Mouse (Mus musculus): Measurements from ENCODE around the gene Nxf1. TPM values are rescaled to one million over a fixed set of nuclear protein-coding genes. Genes with fewer than 3 reads are reported as not detected.

Gene Nxf1
- total and polyA plus RNA-seq, 3 experiments, result 122 to 296 (median 231) TPM

DNA sequence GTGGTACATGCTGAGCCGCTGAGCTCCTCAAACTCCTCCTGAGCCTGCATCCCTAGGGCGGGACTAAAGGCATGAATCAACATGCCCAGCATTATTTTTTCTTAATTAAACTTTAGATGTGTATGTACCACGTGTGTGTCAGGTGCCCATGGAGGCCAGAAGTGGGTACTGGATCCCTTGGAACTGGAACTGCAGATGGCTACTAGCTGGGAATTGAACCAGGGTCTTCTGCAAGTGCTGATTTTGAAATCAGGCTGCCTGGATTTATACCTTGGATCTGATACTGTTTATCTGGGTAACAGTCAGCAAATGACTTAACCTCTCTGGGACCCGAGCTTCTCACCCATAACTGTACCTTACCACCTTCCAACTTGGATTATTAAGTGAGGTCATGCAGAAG is 34.9 kb upstream of the Nxf1 start:
- H3K9ac ChIP-seq (ENCODE audit: control insufficient read depth, low read depth, low read length, poor library complexity, severe bottlenecking), result peak overlapping the region; percentile 89
- H3K9me3 ChIP-seq (replicated peaks; ENCODE audit: insufficient read depth, low read length), result no peaks in the 10 kb centered on the region
- peaks cover 15 to 22% of the 10 kb centered on the region in 2 experiments for H3K36me3 ChIP-seq (ENCODE audit: control insufficient read depth in 1 of 2, insufficient read depth in 2 of 2, low read length in 2 of 2)
- peaks cover 36% of the 10 kb centered on the region for H3K79me2 ChIP-seq (ENCODE audit: control insufficient read depth, insufficient read depth, low read length, poor library complexity)
- peak; percentile 54 for DNase-seq (ENCODE audit: low read depth, low spot score)
- peak overlapping the region; percentile 51 to 60 for H3K4me3 ChIP-seq (ENCODE audit: control insufficient read depth in 1 of 2, insufficient read depth in 1 of 2, low read depth in 2 of 2, low read length in 2 of 2)
- H3K27ac ChIP-seq (ENCODE audit: control insufficient read depth, low read depth, low read length), result peak overlapping the region; percentile 94
- peaks cover 0 to 9% of the 10 kb centered on the region in 2 experiments; a peak in 1 of 4 replicates for H3K4me1 ChIP-seq (ENCODE audit: control insufficient read depth in 1 of 2, insufficient read depth in 2 of 2, low read length in 2 of 2)
- TF ChIP-seq USF1 (IDR thresholded peaks at IDR 0.05; ENCODE audit: low read depth, low read length), result peak; percentile 37; the same call in 1 of the 2 replicates
- no peak for TF ChIP-seq MEF2A (IDR thresholded peaks at IDR 0.05; ENCODE audit: extremely low read depth, insufficient replicate concordance, low read depth, low read length, poor library complexity, severe bottlenecking)
- TF ChIP-seq MYC (IDR thresholded peaks at IDR 0.05; ENCODE audit: low read depth, low read length), result peak; percentile 16; the same call in 1 of the 2 replicates
- peak; percentile 84 for TF ChIP-seq RCOR1 (IDR thresholded peaks at IDR 0.05; ENCODE audit: low read depth, low read length)
- TF ChIP-seq MAX (IDR thresholded peaks at IDR 0.05; ENCODE audit: low read length), result 0 out of 2 replicates have a peak, but pooled peaks have one; percentile 27
- H3K27me3 ChIP-seq (ENCODE audit: control insufficient read depth in 1 of 2, insufficient read depth in 2 of 2, low read length in 2 of 2), result no peaks in the 10 kb centered on the region

GRCm38 (mm10) chr19:8722559-8722906 is 34.3 kb upstream of the Nxf1 start:
- DNase-seq (ENCODE audit: low read depth, low spot score), result no peak
- Histone ChIP-seq H3K36me3 (ENCODE audit: control insufficient read depth in 1 of 2, insufficient read depth in 2 of 2, low read length in 2 of 2) (peaks cover 12 to 22% of the 10 kb centered on the region in 2 experiments), H3K79me2 (ENCODE audit: control insufficient read depth, insufficient read depth, low read length, poor library complexity) (peaks cover 36% of the 10 kb centered on the region), H3K27me3 (ENCODE audit: control insufficient read depth in 1 of 2, insufficient read depth in 2 of 2, low read length in 2 of 2) (no peaks in the 10 kb centered on the region), H3K27ac (ENCODE audit: control insufficient read depth, low read depth, low read length) (peak overlapping the region; percentile 94), H3K4me1 (ENCODE audit: control insufficient read depth in 1 of 2, insufficient read depth in 2 of 2, low read length in 2 of 2) (peaks cover 0 to 7% of the 10 kb centered on the region in 2 experiments; a peak in 1 of 4 replicates), H3K9me3 (replicated peaks; ENCODE audit: insufficient read depth, low read length) (no peaks in the 10 kb centered on the region), H3K9ac (ENCODE audit: control insufficient read depth, low read depth, low read length, poor library complexity, severe bottlenecking) (peak overlapping the region; percentile 89), H3K4me3 (ENCODE audit: control insufficient read depth in 1 of 2, insufficient read depth in 1 of 2, low read depth in 2 of 2, low read length in 2 of 2) (peak overlapping the region; percentile 51 to 83)
- TF ChIP-seq HCFC1 (IDR thresholded peaks at IDR 0.05; ENCODE audit: low read depth, low read length) (no peak), MAX (IDR thresholded peaks at IDR 0.05; ENCODE audit: low read length) (peak; percentile 49; the same call in 1 of the 2 replicates), GABPA (IDR thresholded peaks at IDR 0.05; ENCODE audit: low read depth, low read length) (no peak), E2F4 (IDR thresholded peaks at IDR 0.05; ENCODE audit: borderline replicate concordance, low read depth, low read length) (no peak), ETS1 (IDR thresholded peaks at IDR 0.05; ENCODE audit: low read depth, low read length) (0 out of 2 replicates have a peak, but pooled peaks have one; percentile 25), ZKSCAN1 (IDR thresholded peaks at IDR 0.05; ENCODE audit: low read depth, low read length) (no peak), NRF1 (IDR thresholded peaks at IDR 0.05; ENCODE audit: insufficient read depth, low read depth, low read length, poor library complexity, severe bottlenecking) (no peak), USF1 (IDR thresholded peaks at IDR 0.05; ENCODE audit: low read depth, low read length) (no peak), MXI1 (IDR thresholded peaks at IDR 0.05; ENCODE audit: low read depth, low read length) (peak; percentile 91), MYB (IDR thresholded peaks at IDR 0.05; ENCODE audit: low read depth, low read length) (no peak), JUND (IDR thresholded peaks at IDR 0.05; ENCODE audit: low read depth, low read length) (no peak), MYC (IDR thresholded peaks at IDR 0.05; ENCODE audit: low read depth, low read length) (peak; percentile 74; the same call in 1 of the 2 replicates), UBTF (IDR thresholded peaks at IDR 0.05; ENCODE audit: borderline replicate concordance, insufficient read depth, low read depth, low read length) (no peak), MEF2A (IDR thresholded peaks at IDR 0.05; ENCODE audit: extremely low read depth, insufficient replicate concordance, low read depth, low read length, poor library complexity, severe bottlenecking) (no peak), TBP (IDR thresholded peaks at IDR 0.05; ENCODE audit: low read depth, low read length) (no peak), RAD21 (IDR thresholded peaks at IDR 0.05; ENCODE audit: low read depth, low read length) (no peak), SIN3A (IDR thresholded peaks at IDR 0.05; ENCODE audit: low read length) (peak; percentile 88), TAL1 (IDR thresholded peaks at IDR 0.05; ENCODE audit: low read length) (peak; percentile 17; the same call in 1 of the 2 replicates), RCOR1 (IDR thresholded peaks at IDR 0.05; ENCODE audit: low read depth, low read length) (no peak), NELFE (IDR thresholded peaks at IDR 0.05; ENCODE audit: low read depth, low read length) (no peak), EP300 (IDR thresholded peaks at IDR 0.05; ENCODE audit: low read depth in 1 of 2, low read length in 2 of 2) (no peak), CTCF (IDR thresholded peaks at IDR 0.05 in 2 of 3, conservative IDR thresholded peaks at IDR 0.05 in 1 of 3; ENCODE audit: control insufficient read depth in 1 of 3, insufficient read depth in 1 of 3, low read depth in 2 of 3, low read length in 3 of 3, poor library complexity in 1 of 3, severe bottlenecking in 1 of 3) (no peak)

Data from MEL (cell line).